Mouse (Mus musculus) MEL (cell line): ENCODE results near the gene Rundc3a. TPM values are rescaled to one million over a fixed set of nuclear protein-coding genes. Genes with fewer than 3 reads are reported as not detected.

ENCODE experiments used
- DNase-seq: peaks from one replicate; pipeline ENCODE4 v3.0.0; 2011; ENCODE audit warnings: low read depth, low spot score
- H3K27ac ChIP-seq: 2 replicates; pipeline ENCODE4 v1.5.1; 2012; ENCODE audit warnings: low read depth, mild to moderate bottlenecking, control low read depth, low read length, moderate library complexity; ENCODE audit not compliant: control insufficient read depth
- H3K27me3 ChIP-seq, 2 experiments: fragments of 150-350 bp in 1 of 2; sonication (generic) in 1 of 2; 2 replicates each; pipeline ENCODE4 v1.6.1; 2012; ENCODE audit warnings: low read length in 2 of 2, mild to moderate bottlenecking in 2 of 2, improper control_type of control experiment in 1 of 2, moderate library complexity in 1 of 2; ENCODE audit not compliant: insufficient read depth in 2 of 2, control insufficient read depth in 1 of 2
- H3K36me3 ChIP-seq, 2 experiments: 2 replicates each; pipeline ENCODE4 v1.6.1; 2012 to 2014; ENCODE audit warnings: low read length in 2 of 2, improper control_type of control experiment in 1 of 2, inconsistent platforms in 1 of 2, mild to moderate bottlenecking in 1 of 2; ENCODE audit not compliant: insufficient read depth in 2 of 2, control insufficient read depth in 1 of 2
- H3K4me1 ChIP-seq, 2 experiments: fragments of 150-350 bp in 1 of 2; sonication (generic) in 1 of 2; 2 replicates each; pipeline ENCODE4 v1.6.1; 2012; ENCODE audit warnings: low read length in 2 of 2, improper control_type of control experiment in 1 of 2, mild to moderate bottlenecking in 1 of 2; ENCODE audit not compliant: insufficient read depth in 2 of 2, control insufficient read depth in 1 of 2
- H3K4me3 ChIP-seq, 2 experiments: fragments of 150-350 bp in 1 of 2; sonication (generic) in 1 of 2; 2 replicates each; pipeline ENCODE4 v1.5.1; 2012; ENCODE audit warnings: low read depth in 2 of 2, low read length in 2 of 2, mild to moderate bottlenecking in 2 of 2, moderate library complexity in 2 of 2, control low read depth in 1 of 2, improper control_type of control experiment in 1 of 2; ENCODE audit not compliant: control insufficient read depth in 1 of 2, insufficient read depth in 1 of 2
- H3K79me2 ChIP-seq: 2 replicates; pipeline ENCODE4 v1.6.1; 2012; ENCODE audit warnings: mild to moderate bottlenecking, low read length, moderate library complexity; ENCODE audit not compliant: control insufficient read depth, poor library complexity, insufficient read depth
- H3K9ac ChIP-seq: 2 replicates; pipeline ENCODE4 v1.6.1; 2012; ENCODE audit warnings: low read depth, mild to moderate bottlenecking, control low read depth, low read length, moderate library complexity; ENCODE audit not compliant: control insufficient read depth, poor library complexity, severe bottlenecking
- H3K9me3 ChIP-seq: fragments of 150-350 bp; sonication (generic); replicated peaks from 2 replicates; pipeline ENCODE4 v1.6.1; 2012; ENCODE audit warnings: mild to moderate bottlenecking, low read length, improper control_type of control experiment, moderate library complexity; ENCODE audit not compliant: insufficient read depth
- BHLHE40 ChIP-seq: IDR thresholded peaks from 2 replicates; pipeline ENCODE4 v1.6.1; 2012; ENCODE audit warnings: low read depth, mild to moderate bottlenecking, inconsistent platforms, low read length, improper control_type of control experiment, borderline replicate concordance
- CHD1 ChIP-seq: IDR thresholded peaks from 2 replicates; pipeline ENCODE4 v1.6.1; 2012; ENCODE audit warnings: low read depth, mild to moderate bottlenecking, inconsistent platforms, low read length, improper control_type of control experiment
- CHD2 ChIP-seq: IDR thresholded peaks from 2 replicates; pipeline ENCODE4 v1.6.1; 2011; ENCODE audit warnings: low read length, improper control_type of control experiment
- CTCF ChIP-seq, 3 experiments: IDR thresholded peaks in 2 of 3; conservative IDR thresholded peaks in 1 of 3; 2 replicates each; pipeline ENCODE4 v1.5.1; 2011 to 2012; ENCODE audit warnings: low read length in 3 of 3, low read depth in 2 of 3, mild to moderate bottlenecking in 2 of 3, improper control_type of control experiment in 1 of 3, inconsistent platforms in 1 of 3, mixed read lengths in 1 of 3, moderate library complexity in 1 of 3; ENCODE audit not compliant: control insufficient read depth in 1 of 3, insufficient read depth in 1 of 3, poor library complexity in 1 of 3, severe bottlenecking in 1 of 3
- E2F4 ChIP-seq: IDR thresholded peaks from 2 replicates; pipeline ENCODE4 v1.6.1; 2011; ENCODE audit warnings: low read depth, low read length, improper control_type of control experiment, borderline replicate concordance
- ELF1 ChIP-seq: IDR thresholded peaks from 2 replicates; pipeline ENCODE4 v1.6.1; 2014; ENCODE audit warnings: low read depth, mild to moderate bottlenecking, inconsistent platforms, low read length, improper control_type of control experiment, moderate library complexity
- EP300 ChIP-seq, 2 experiments: IDR thresholded peaks; 2 replicates each; pipeline ENCODE4 v1.6.1; 2011; ENCODE audit warnings: improper control_type of control experiment in 2 of 2, low read length in 2 of 2, low read depth in 1 of 2, mild to moderate bottlenecking in 1 of 2
- GABPA ChIP-seq: IDR thresholded peaks from 2 replicates; pipeline ENCODE4 v1.6.1; 2012; ENCODE audit warnings: low read depth, mild to moderate bottlenecking, inconsistent platforms, low read length, improper control_type of control experiment, moderate library complexity
- JUND ChIP-seq: IDR thresholded peaks from 2 replicates; pipeline ENCODE4 v1.6.1; 2011; ENCODE audit warnings: low read depth, mild to moderate bottlenecking, improper control_type of control experiment, low read length
- MAFK ChIP-seq: IDR thresholded peaks from 2 replicates; pipeline ENCODE4 v1.6.1; 2011; ENCODE audit warnings: low read depth, mild to moderate bottlenecking, low read length, improper control_type of control experiment, borderline replicate concordance
- MAZ ChIP-seq: IDR thresholded peaks from 2 replicates; pipeline ENCODE4 v1.6.1; 2012; ENCODE audit warnings: low read depth, mild to moderate bottlenecking, inconsistent platforms, low read length, improper control_type of control experiment
- MEF2A ChIP-seq: IDR thresholded peaks from 2 replicates; pipeline ENCODE4 v1.6.1; 2014; ENCODE audit warnings: low read depth, mild to moderate bottlenecking, inconsistent platforms, low read length, improper control_type of control experiment; ENCODE audit not compliant: poor library complexity, insufficient replicate concordance, severe bottlenecking; ENCODE audit errors: extremely low read depth
- MYC ChIP-seq: IDR thresholded peaks from 2 replicates; pipeline ENCODE4 v1.6.1; 2011; ENCODE audit warnings: low read depth, mild to moderate bottlenecking, low read length, improper control_type of control experiment, moderate library complexity
- NELFE ChIP-seq: IDR thresholded peaks from 2 replicates; pipeline ENCODE4 v1.6.1; 2011; ENCODE audit warnings: low read depth, low read length, improper control_type of control experiment
- NRF1 ChIP-seq: IDR thresholded peaks from 2 replicates; pipeline ENCODE4 v1.6.1; 2014; ENCODE audit warnings: low read depth, mild to moderate bottlenecking, inconsistent platforms, low read length, improper control_type of control experiment, moderate library complexity; ENCODE audit not compliant: poor library complexity, insufficient read depth, severe bottlenecking
- POLR2AphosphoS2 ChIP-seq: IDR thresholded peaks from 2 replicates; pipeline ENCODE4 v1.6.1; 2011; ENCODE audit warnings: low read length, improper control_type of control experiment
- POLR2AphosphoS5 ChIP-seq: IDR thresholded peaks from 2 replicates; pipeline ENCODE4 v1.6.1; 2012; ENCODE audit warnings: low read depth, borderline replicate concordance, mild to moderate bottlenecking, inconsistent platforms, low read length, moderate library complexity, mixed read lengths
- RAD21 ChIP-seq: IDR thresholded peaks from 2 replicates; pipeline ENCODE4 v1.6.1; 2011; ENCODE audit warnings: mild to moderate bottlenecking, low read depth, low read length, improper control_type of control experiment
- SIN3A ChIP-seq: IDR thresholded peaks from 2 replicates; pipeline ENCODE4 v1.6.1; 2012; ENCODE audit warnings: low read length, improper control_type of control experiment, inconsistent platforms
- TBP ChIP-seq: IDR thresholded peaks from 2 replicates; pipeline ENCODE4 v1.8.0; 2011; ENCODE audit warnings: low read depth, low read length, improper control_type of control experiment
- TCF12 ChIP-seq: IDR thresholded peaks from 2 replicates; pipeline ENCODE4 v1.6.1; 2014; ENCODE audit warnings: low read depth, mild to moderate bottlenecking, inconsistent platforms, low read length, improper control_type of control experiment, moderate library complexity
- USF1 ChIP-seq: IDR thresholded peaks from 2 replicates; pipeline ENCODE4 v1.6.1; 2014; ENCODE audit warnings: low read depth, mild to moderate bottlenecking, inconsistent platforms, low read length, improper control_type of control experiment, moderate library complexity
- ZC3H11A ChIP-seq: IDR thresholded peaks from 2 replicates; pipeline ENCODE4 v1.6.1; 2012; ENCODE audit warnings: low read depth, mild to moderate bottlenecking, inconsistent platforms, low read length, improper control_type of control experiment
- ZMIZ1 ChIP-seq: IDR thresholded peaks from 2 replicates; pipeline ENCODE4 v1.6.1; 2012; ENCODE audit warnings: low read depth, mild to moderate bottlenecking, inconsistent platforms, low read length, improper control_type of control experiment, moderate library complexity
- ZNF384 ChIP-seq: IDR thresholded peaks from 2 replicates; pipeline ENCODE4 v1.6.1; 2012; ENCODE audit warnings: low read depth, mild to moderate bottlenecking, inconsistent platforms, low read length, improper control_type of control experiment
- polyA plus RNA-seq, 2 experiments: library from polyadenylated mRNA; stranded (reverse) in 1 of 2; unstranded in 1 of 2; fragments of >175 nt in 1 of 2; fragments of >200 nt in 1 of 2; gene quantifications; 2 replicates each; pipeline versions ENCODE4 v1.2.1 to v1.2.4; 2012; ENCODE audit warnings: low replicate concordance in 2 of 2, low read depth in 1 of 2; ENCODE audit not compliant: insufficient read length in 2 of 2, insufficient read depth in 1 of 2, missing spikeins in 1 of 2
- total RNA-seq: library from RNA; depleted of rRNA; stranded (reverse); fragments of 300-350 nt; gene quantifications from 2 replicates; pipeline ENCODE4 v1.2.3, GENCODE M21; 2012

The Rundc3a gene
- total and polyA plus RNA-seq, 3 experiments: 0.39 to 2.1 TPM; not detected in 1

GRCm38 (mm10) chr11:102346926-102347325 is 46.3 kb upstream of the Rundc3a start:
- Histone ChIP-seq H3K27me3 (peaks cover 4% of the 10 kb centered on the region in 2 experiments; a peak in 3 of 4 replicates), H3K36me3 (no peaks in the 10 kb centered on the region), H3K4me1 (peaks cover 0 to 6% of the 10 kb centered on the region in 2 experiments; a peak in 1 of 4 replicates), H3K9ac (no peak overlapping the region), H3K9me3 (no peaks in the 10 kb centered on the region), H3K27ac (no peak overlapping the region), H3K79me2 (no peaks in the 10 kb centered on the region), H3K4me3 (no peak overlapping the region)
- no peak for DNase-seq
- TF ChIP-seq GABPA: no peak
- no peak for TF ChIP-seq MAFK
- no peak for TF ChIP-seq RAD21
- TF ChIP-seq ZNF384: no peak
- TF ChIP-seq CHD2: no peak
- TF ChIP-seq E2F4: no peak
- no peak for TF ChIP-seq SIN3A
- no peak for TF ChIP-seq CHD1
- TF ChIP-seq CTCF (IDR thresholded peaks at IDR 0.05 in 2 of 3, conservative IDR thresholded peaks at IDR 0.05 in 1 of 3; ENCODE audit: control insufficient read depth in 1 of 3, insufficient read depth in 1 of 3, low read depth in 2 of 3, low read length in 3 of 3, poor library complexity in 1 of 3, severe bottlenecking in 1 of 3): no peak
- no peak for TF ChIP-seq JUND
- no peak for TF ChIP-seq USF1
- TF ChIP-seq EP300 (IDR thresholded peaks at IDR 0.05; ENCODE audit: low read depth in 1 of 2, low read length in 2 of 2): no peak
- no peak for TF ChIP-seq NRF1

DNA sequence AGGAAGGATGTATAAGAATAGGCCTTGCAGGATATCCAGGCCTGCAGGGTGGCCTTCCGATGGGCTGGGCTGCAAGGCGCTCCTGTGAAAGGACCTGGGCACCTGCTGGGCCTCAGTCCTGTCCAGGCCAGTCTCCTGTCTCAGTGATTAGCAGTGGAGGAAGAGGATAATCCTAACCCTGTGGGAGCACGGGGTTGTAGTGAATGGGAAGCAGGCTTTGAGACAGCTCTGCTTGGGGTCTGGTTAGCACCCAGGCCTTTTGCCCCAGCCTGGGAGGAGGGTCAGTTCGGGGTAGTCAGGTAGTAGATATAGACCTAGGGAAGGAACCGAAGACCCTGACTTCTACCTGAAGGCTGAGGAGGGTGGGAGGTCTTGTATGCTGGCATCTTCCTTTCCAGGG is 45.5 kb upstream of the Rundc3a start:
- Histone ChIP-seq H3K9ac (no peak overlapping the region), H3K4me3 (no peak overlapping the region), H3K36me3 (no peaks in the 10 kb centered on the region), H3K79me2 (no peaks in the 10 kb centered on the region), H3K27me3 (peaks cover 4 to 6% of the 10 kb centered on the region in 2 experiments; a peak in 3 of 4 replicates), H3K27ac (no peak overlapping the region), H3K4me1 (peaks cover 0 to 6% of the 10 kb centered on the region in 2 experiments; a peak in 1 of 4 replicates), H3K9me3 (no peaks in the 10 kb centered on the region)
- TF ChIP-seq POLR2AphosphoS2 (no peak), ELF1 (no peak)
- DNase-seq: no peak

- TF ChIP-seq NELFE: no peak
- TF ChIP-seq ZMIZ1: no peak
- no peak for TF ChIP-seq MAFK
- TF ChIP-seq ELF1: no peak
- no peak for TF ChIP-seq MAZ
- no peak for TF ChIP-seq TBP
- TF ChIP-seq TCF12: no peak
- no peak for TF ChIP-seq ZC3H11A
- no peak for TF ChIP-seq GABPA
- no peak for TF ChIP-seq RAD21
- no peak for TF ChIP-seq JUND
- no peak for TF ChIP-seq BHLHE40
- no peak for TF ChIP-seq MYC
- TF ChIP-seq POLR2AphosphoS2: no peak
- no peak for TF ChIP-seq POLR2AphosphoS5
- TF ChIP-seq MEF2A: no peak
- H3K27me3 ChIP-seq: peaks cover 4 to 8% of the 10 kb centered on the region in 2 experiments; a peak in 3 of 4 replicates
- H3K4me1 ChIP-seq: peaks cover 0 to 6% of the 10 kb centered on the region in 2 experiments; a peak in 1 of 4 replicates
These were observed 45.1 kb upstream of the Rundc3a start for GRCm38 (mm10) chr11:102348101-102348585.

More at GRCm38 (mm10) chr11:102348101-102348585, 45.1 kb upstream of the Rundc3a start:
- H3K9ac ChIP-seq: no peak overlapping the region
- no peak overlapping the region for H3K4me3 ChIP-seq
- no peaks in the 10 kb centered on the region for H3K79me2 ChIP-seq
- no peak for DNase-seq
- H3K27ac ChIP-seq: no peak overlapping the region
- H3K36me3 ChIP-seq: no peaks in the 10 kb centered on the region
- no peaks in the 10 kb centered on the region for H3K9me3 ChIP-seq
